Mouse (Mus musculus) lung, embryonic 16.5 days (tissue): Measurements from ENCODE around the gene Gm16181. TPM values are rescaled to one million over a fixed set of nuclear protein-coding genes. Genes with fewer than 3 reads are reported as not detected.

Experiments
- ATAC-seq: fragments of 200-750 bp; cut with Nextera tagmentation; 2 replicates; pipeline ENCODE4 v1.8.0; 2017; ENCODE audit warnings: low read depth, mild to moderate bottlenecking, moderate library complexity
- H3K27ac ChIP-seq: fragments of 300-500 bp; sonication (generic); 2 replicates; pipeline ENCODE4 v1.5.1; 2014; ENCODE audit warnings: mild to moderate bottlenecking, control low read depth, low read length
- H3K27me3 ChIP-seq: fragments of 300-500 bp; sonication (generic); 2 replicates; pipeline ENCODE4 v1.6.1; 2014; ENCODE audit warnings: low read depth, low read length, mixed read lengths; ENCODE audit not compliant: control insufficient read depth, insufficient read depth
- H3K36me3 ChIP-seq: fragments of 300-500 bp; sonication (generic); 2 replicates; pipeline ENCODE4 v1.6.1; 2014; ENCODE audit warnings: low read length; ENCODE audit not compliant: control insufficient read depth, insufficient read depth
- H3K4me1 ChIP-seq: fragments of 300-500 bp; sonication (generic); replicated peaks from 2 replicates; pipeline ENCODE4 v1.6.1; 2014; ENCODE audit warnings: low read length, mixed read lengths; ENCODE audit not compliant: control insufficient read depth, insufficient read depth
- H3K4me2 ChIP-seq: fragments of 300-500 bp; sonication (generic); 2 replicates; pipeline ENCODE4 v1.6.1; 2014; ENCODE audit warnings: low read depth, low read length, control low read depth
- H3K4me3 ChIP-seq: fragments of 300-500 bp; sonication (generic); 2 replicates; pipeline ENCODE4 v1.5.1; 2014; ENCODE audit warnings: mild to moderate bottlenecking, low read length, control low read depth
- H3K9ac ChIP-seq: fragments of 300-500 bp; sonication (generic); 2 replicates; pipeline ENCODE4 v1.6.1; 2014; ENCODE audit warnings: low read length, control low read depth
- H3K9me3 ChIP-seq: fragments of 300-500 bp; sonication (generic); 2 replicates; pipeline ENCODE4 v1.6.1; 2016; ENCODE audit warnings: low read length; ENCODE audit not compliant: control insufficient read depth
- WGBS: fragments of 180-500 bp; shearing (Covaris S2); extraction: QIAGEN DNeasy Blood & Tissue Kit; methylation state at CpG from one replicate; pipeline ENCODE4 v1.1.7; 2014; 5-methylcytosine and 5-hydroxymethylcytosine counted together
- polyA plus RNA-seq: library from polyadenylated mRNA; unstranded; fragments of >200 nt; fragmentation: Nextera tagmentation; extraction: Ambion mirVana; gene quantifications from 2 replicates; pipeline ENCODE4 v1.2.1, GENCODE M21; 2015

The Gm16181 gene
- polyA plus RNA-seq, 1 experiment from 2014 or later = 1.2 TPM

DNA sequence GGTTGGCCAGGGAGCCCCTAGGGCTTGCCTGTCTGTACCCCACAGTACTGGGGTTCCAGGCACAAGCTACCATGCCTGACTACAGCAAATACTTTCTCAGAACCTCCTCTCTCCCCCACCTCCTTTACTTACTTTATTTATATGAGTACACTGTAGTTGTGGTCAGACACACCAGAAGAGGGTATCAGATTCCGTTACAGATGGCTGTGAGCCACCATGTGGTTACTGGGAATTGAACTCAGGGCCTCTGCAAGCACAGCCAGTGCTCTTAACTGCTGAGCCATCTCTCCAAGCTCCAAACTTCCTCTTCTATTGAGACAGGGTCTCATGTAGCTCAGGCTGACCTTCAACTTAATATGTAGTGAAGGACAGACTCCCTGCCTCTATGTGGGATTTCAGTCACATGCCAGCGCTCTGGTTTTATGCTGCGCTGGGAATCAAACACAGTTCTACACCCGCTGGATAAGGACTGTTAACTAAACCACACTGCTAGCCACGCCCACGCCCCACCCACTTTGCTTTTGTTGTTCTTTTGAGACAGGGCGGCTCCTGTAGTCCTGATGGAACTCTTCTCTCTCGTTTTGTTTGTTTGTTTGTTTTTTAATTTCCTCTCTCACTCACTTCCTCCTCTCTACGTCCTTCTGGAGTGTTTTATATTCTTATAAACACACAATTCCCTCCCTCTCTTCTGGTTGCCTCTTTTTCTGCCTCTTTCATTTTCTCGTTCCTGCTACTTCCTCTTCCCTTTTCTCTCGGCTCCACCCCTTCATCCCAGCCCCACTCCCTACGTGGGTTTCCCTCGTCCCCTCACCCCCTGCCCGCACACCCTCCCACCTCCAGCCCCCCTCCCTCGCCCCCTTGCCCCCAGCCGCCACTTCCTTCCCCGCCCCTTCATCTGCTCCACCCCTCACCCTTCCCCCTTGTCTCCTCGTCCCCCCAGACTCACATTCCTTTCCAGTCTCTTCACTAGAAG lies 34.7 kb upstream of the Gm16181 start:
- no peaks in the 10 kb centered on the region for H3K36me3 ChIP-seq
- H3K9me3 ChIP-seq = no peaks in the 10 kb centered on the region
- ATAC-seq = peak; percentile 86
- peak overlapping the region; percentile 64 for H3K27ac ChIP-seq
- H3K9ac ChIP-seq = peak overlapping the region; percentile 50
- H3K4me1 ChIP-seq = peaks cover 7% of the 10 kb centered on the region; the same call in 1 of the 2 replicates
- H3K27me3 ChIP-seq = no peaks in the 10 kb centered on the region
- WGBS = 2% methylated on average over 18 of the region's 18 CpGs
- peak overlapping the region; percentile 56 for H3K4me3 ChIP-seq
- peak overlapping the region; percentile 48 for H3K4me2 ChIP-seq

DNA sequence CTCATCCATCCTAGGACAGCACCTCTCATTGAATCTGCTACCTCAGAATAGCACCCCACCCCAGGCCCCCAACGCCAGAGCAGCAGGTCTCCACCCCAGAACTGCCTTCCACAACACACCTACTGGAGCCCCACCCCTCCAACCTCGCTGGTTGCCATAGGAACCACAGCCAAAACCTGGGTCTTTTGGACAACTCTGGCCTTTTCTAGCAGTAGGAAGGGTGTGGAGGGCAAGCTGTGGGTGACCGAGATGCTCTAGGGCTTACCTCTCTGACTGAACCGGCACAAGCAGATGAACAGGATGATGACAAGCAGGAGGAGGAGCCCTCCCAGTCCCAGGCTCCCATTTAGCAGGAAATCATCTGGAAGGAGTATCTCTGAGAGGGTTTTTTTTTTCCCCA lies 34.0 kb upstream of the Gm16181 start:
- H3K9ac ChIP-seq = peak overlapping the region; percentile 50
- H3K27me3 ChIP-seq = no peaks in the 10 kb centered on the region
- H3K36me3 ChIP-seq = no peaks in the 10 kb centered on the region
- peak overlapping the region; percentile 56 for H3K4me3 ChIP-seq
- H3K9me3 ChIP-seq = no peaks in the 10 kb centered on the region
- 2% methylated on average over 4 of the region's 4 CpGs for WGBS
- peak overlapping the region; percentile 64 for H3K27ac ChIP-seq
- peak overlapping the region; percentile 48 for H3K4me2 ChIP-seq
- H3K4me1 ChIP-seq = peaks cover 7% of the 10 kb centered on the region; the same call in 1 of the 2 replicates
- peak; percentile 41 for ATAC-seq

DNA sequence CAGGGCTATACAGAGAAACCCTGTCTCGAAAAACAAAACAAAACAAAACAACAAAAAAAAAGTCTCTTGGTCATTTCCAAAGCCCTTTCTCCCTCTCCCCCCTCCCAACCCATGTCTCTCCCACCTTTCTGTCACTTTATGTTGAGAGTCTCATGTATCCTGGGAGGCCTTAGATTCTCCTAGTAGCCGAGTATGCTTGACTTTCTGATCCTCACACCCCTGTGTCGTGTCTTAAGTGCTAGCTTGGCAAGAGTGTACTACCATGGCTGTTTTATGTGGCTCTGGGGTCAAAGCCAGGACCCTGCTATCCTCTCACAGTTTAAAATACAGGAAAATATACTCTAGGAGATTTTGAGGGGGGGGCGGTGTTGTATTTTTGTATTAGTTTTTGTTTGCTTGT lies 33.3 kb upstream of the Gm16181 start:
- Histone ChIP-seq H3K4me2 (no peak overlapping the region), H3K4me1 (peaks cover 7% of the 10 kb centered on the region; the same call in 1 of the 2 replicates), H3K27ac (no peak overlapping the region), H3K9me3 (no peaks in the 10 kb centered on the region), H3K36me3 (no peaks in the 10 kb centered on the region), H3K27me3 (no peaks in the 10 kb centered on the region), H3K4me3 (no peak overlapping the region), H3K9ac (no peak overlapping the region)
- WGBS = 53% methylated on average over 4 of the region's 4 CpGs
- no peak for ATAC-seq

DNA sequence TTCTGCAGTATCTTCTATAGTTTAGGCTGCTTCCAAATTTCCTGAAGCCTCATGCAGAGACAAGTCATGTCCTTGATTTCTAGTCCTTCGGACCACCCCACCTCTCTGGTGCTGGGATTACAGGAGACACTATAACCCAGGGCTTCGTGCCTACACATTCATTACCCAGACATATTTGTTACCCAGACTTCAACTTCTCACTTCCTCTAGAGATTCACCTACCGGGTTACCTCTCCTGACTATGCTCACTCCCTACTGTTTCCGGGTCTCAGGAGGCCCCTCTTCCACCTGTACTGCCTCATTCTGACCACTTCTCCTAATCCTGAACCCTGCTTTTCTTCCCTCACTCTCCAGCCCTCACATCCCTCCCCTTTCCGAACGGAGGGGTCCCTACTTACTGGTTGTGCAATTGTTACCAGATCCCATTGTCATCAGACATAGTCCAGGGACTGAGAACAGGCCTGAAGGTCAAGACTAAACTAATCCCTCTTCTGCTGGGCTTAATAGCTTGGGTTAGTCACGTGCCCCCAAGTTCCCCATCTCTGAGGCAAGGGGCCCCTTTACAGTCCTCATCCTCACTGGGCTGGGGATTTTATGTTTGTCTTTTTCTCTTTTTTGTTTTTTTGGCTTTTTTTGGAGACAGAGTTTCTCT lies 32.5 kb upstream of the Gm16181 start, which contains the start of gene Lst1:
Gene Lst1 (minus strand): TSS at position 481 of the 652 bp plus-strand sequence.
- Histone ChIP-seq H3K4me2 (no peak within 1 kb of the TSS), H3K4me1 (peaks cover 7% of the 10 kb centered on the region; the same call in 1 of the 2 replicates), H3K27me3 (no peaks in the 10 kb centered on the region), H3K36me3 (no peaks in the 10 kb centered on the region), H3K27ac (no peak within 1 kb of the TSS), H3K9me3 (no peaks in the 10 kb centered on the region), H3K9ac (no peak within 1 kb of the TSS), H3K4me3 (no peak within 1 kb of the TSS)
- 71% methylated on average over 7 of the region's 7 CpGs for WGBS
- no peak for ATAC-seq

DNA sequence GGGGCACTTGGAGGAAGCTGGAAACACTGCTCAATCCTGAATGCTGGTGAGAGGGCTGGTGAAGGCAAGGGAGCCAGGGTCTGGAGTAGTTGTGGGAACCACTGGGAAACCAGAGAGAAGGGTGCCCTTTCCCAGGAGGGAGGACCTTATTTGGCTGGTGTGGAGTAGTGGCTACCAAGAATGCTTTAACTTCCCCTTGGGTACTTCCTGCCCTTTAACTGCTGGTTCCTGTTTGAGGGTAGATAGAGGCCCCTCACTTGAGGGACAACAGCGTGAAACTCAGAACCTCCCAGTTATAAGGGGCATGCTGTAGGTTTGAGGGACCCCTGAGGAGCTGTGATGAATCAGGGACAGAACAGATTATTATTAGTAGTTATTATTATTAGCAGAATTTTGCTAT lies 31.4 kb upstream of the Gm16181 start:
- peaks cover 8% of the 10 kb centered on the region; the same call in 1 of the 2 replicates for H3K4me1 ChIP-seq
- no peaks in the 10 kb centered on the region for H3K9me3 ChIP-seq
- no peaks in the 10 kb centered on the region for H3K36me3 ChIP-seq
- H3K4me2 ChIP-seq = no peak overlapping the region
- no peak overlapping the region for H3K9ac ChIP-seq
- WGBS = 57% methylated on average over 1 of the region's 1 CpGs
- H3K27me3 ChIP-seq = 0 out of 2 replicates have a peak, but pooled peaks cover 1% of the 10 kb centered on the region
- no peak for ATAC-seq
- H3K27ac ChIP-seq = no peak overlapping the region
- H3K4me3 ChIP-seq = no peak overlapping the region

DNA sequence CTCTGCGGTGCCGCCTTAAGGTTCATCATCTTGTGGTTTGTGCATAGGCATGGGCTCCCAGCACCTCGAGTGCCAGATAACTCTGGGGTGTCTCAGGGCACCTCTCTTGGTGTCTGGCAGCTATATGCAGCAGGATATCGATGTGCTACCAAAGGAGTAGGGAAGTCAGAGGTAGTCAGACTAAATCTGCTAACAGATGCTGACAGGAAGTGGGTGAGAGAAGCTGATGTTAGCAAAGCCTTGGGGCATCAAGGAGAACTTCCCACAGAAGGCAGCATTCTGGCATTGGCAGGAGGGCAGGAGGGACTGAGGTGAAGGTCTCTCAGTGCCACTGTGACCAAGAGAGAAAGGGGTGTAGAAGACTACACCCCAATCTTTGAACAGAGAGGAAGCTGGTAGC lies 30.5 kb upstream of the Gm16181 start:
- peaks cover 10% of the 10 kb centered on the region for H3K27me3 ChIP-seq
- H3K4me1 ChIP-seq = peaks cover 12% of the 10 kb centered on the region
- no peak for ATAC-seq
- H3K4me2 ChIP-seq = no peak overlapping the region
- no peak overlapping the region for H3K27ac ChIP-seq
- H3K36me3 ChIP-seq = no peaks in the 10 kb centered on the region
- no peak overlapping the region for H3K4me3 ChIP-seq
- H3K9me3 ChIP-seq = no peaks in the 10 kb centered on the region
- 57% methylated on average over 4 of the region's 4 CpGs for WGBS
- H3K9ac ChIP-seq = no peak overlapping the region

DNA sequence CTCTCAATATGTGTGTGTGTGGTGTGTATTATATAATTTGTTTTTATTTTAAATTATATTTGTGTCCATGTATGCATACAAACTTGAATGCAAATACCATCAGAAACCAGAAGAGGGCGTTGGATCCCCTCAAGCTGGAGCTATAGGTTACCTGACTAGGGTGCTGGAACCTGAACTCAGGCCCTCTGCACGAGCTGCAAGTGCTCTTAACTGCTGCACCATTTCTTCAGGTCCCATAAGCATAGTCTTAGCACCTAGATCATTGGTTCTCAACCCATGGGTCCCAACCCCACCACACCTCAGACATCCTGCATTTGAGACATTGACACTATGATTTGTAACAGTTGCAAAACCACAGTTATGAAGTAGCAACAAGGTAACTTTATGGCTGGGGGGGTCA lies 28.9 kb upstream of the Gm16181 start:
- no peak for ATAC-seq
- Histone ChIP-seq H3K36me3 (no peaks in the 10 kb centered on the region), H3K4me3 (no peak overlapping the region), H3K27me3 (peaks cover 13% of the 10 kb centered on the region), H3K4me1 (peaks cover 8% of the 10 kb centered on the region), H3K27ac (no peak overlapping the region), H3K4me2 (no peak overlapping the region), H3K9me3 (no peaks in the 10 kb centered on the region), H3K9ac (no peak overlapping the region)
- WGBS = 63% methylated on average over 2 of the region's 2 CpGs

DNA sequence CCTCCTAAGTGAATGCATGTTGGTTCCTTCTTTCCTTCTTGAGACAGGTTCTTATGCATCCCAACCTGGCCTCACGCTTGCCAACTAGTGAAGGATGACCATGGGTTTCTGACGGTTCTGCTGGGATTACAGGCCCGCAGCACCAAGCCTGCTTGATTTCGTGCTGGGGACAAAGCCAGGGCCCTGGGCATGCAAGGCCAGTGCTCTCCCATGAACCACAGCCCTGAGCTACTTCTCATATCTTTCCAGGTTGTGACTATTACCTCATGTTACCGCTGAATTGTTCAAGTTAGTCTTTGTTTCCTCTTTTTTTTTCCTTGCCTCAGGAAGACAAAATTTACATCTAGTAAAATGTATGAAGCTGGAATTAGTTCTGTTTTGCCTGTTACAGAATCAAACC lies 27.7 kb upstream of the Gm16181 start:
- Histone ChIP-seq H3K27ac (no peak overlapping the region), H3K9ac (no peak overlapping the region), H3K4me2 (no peak overlapping the region), H3K4me1 (peaks cover 8% of the 10 kb centered on the region), H3K36me3 (no peaks in the 10 kb centered on the region), H3K4me3 (no peak overlapping the region), H3K9me3 (no peaks in the 10 kb centered on the region), H3K27me3 (peaks cover 13% of the 10 kb centered on the region)
- 73% methylated on average over 5 of the region's 5 CpGs for WGBS
- no peak for ATAC-seq
